Mouse (Mus musculus) liver, adult 2 months (tissue): ENCODE data around the gene Coro2b.

ENCODE experiments used
- CTCF ChIP-seq: fragments of 200-500 bp; IDR thresholded peaks from 2 replicates; pipeline ENCODE4 v1.5.1; 2011; ENCODE audit warnings: low read depth, low read length, control low read depth
- POLR2A ChIP-seq: fragments of 200-500 bp; IDR thresholded peaks from 2 replicates; pipeline ENCODE4 v1.6.1; 2011; ENCODE audit warnings: low read length, control low read depth; ENCODE audit not compliant: insufficient read depth; ENCODE audit errors: extremely low read depth

DNA sequence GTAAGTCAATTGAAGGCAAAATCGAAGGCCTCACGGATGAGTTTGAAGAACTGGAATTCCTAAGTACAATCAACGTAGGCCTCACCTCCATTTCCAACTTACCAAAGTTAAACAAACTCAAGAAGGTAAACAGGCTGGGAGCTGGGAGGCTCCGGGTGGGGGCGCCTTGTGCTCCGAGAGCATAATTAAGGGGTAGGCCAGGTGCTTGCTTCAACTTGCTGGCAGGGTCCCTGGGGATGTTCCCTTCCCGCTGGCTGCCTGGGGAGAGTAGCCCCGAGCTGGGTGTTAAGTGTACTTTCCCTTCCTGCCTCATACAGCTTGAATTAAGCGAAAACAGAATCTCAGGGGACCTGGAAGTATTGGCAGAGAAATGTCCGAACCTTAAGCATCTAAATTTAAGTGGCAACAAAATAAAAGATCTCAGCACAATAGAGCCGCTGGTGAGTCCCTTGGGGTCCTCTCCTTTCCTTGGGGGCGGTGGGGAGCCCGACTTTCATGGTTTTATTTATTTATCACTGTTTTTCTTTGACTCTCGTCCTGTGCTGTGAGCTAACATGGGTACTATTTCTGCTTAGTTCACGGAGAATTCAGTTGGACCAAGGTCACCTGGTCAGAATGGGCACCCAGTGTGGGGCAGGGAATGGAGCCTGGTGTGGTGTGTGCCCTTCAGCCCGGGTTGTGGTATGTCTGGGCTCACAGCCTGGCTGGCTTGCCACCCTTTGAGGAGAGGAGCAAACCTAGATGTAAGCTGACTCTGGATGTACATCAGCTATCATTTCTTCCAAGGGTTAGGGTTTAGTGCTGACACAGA is 164.9 kb downstream of the Coro2b start:
- TF ChIP-seq POLR2A (no peak), CTCF (no peak)
